Comparison of ENCODE assay signal across 13 mouse cellular contexts in the genomic region with DNA sequence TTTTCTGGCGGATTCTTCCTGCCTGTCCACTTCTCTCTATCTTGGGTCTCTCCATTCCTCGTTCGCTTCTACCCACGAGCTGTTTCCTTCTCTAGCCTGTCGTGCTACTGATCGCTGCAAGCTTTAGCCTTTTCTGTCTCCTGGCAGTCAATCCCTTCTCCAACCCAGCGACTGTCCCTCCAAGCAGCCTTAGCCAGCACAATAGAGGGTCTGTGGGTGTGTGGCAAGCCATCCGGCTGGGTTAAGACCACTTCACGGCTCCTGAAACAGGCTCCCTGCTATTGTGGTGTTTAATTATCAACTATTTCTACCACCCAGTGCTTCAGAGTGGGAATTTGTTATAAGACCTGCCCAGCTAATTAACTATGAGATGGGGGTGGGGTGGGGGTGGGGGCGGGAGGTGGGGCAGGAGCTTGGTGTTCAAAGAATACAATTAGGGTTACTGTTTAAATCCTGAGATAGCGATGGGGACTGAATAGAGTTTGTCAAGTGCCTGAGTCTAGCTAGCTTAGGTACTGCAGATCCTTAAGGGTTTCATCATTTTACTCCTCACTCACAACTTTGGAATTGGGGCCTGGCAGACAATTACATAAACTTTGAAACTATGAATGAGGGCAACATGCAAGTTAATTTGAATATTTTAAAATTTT.
DNase-seq lines count a peak whose midpoint lies in the region; ATAC-seq and TF ChIP-seq lines count a peak whose summit lies in the region.
"Had no signal": no experiment of that assay in that cellular context is flagged by ENCODE, and none has a peak within 500 bp of the region (broad histone marks: within the 10 kb centered on the region; RNA-seq: fewer than 3 reads in every experiment).

No protein-coding gene starts in this region.

- H3K4me2 ChIP-seq in kidney, embryonic 16.5 days (replicated peaks; ENCODE audit: low read depth, low read length) = peak overlapping the region; percentile 17; the same call in 1 of the 2 replicates
- no peak overlapping the region; the same call in 1 of the 2 replicates for H3K4me2 ChIP-seq in limb, embryonic 11.5 days (ENCODE audit: low read depth, severe bottlenecking)
- no peak overlapping the region for H3K4me2 ChIP-seq in stomach, postnatal 0 days (replicated peaks; ENCODE audit: low read depth)
- H3K4me2 ChIP-seq: embryonic facial prominence, embryonic 12.5 days had no signal

- DNase-seq in heart, adult 11 months = peak; percentile 30
- DNase-seq in heart, postnatal 4 days = no peak
- no peak for DNase-seq in kidney, postnatal 10 days
- DNase-seq in embryo, embryonic 11 days = peak; percentile 40
- peak; percentile 31 for DNase-seq in limb, embryonic 11.5 days (ENCODE audit: low spot score)
- DNase-seq in stomach, postnatal 0 days (ENCODE audit: low spot score) = no peak
- DNase-seq in frontal cortex, postnatal 10 days (ENCODE audit: low spot score in 2 of 2) = no peak
- DNase-seq: adrenal gland, postnatal 14 days; heart, adult 2 months; lung, postnatal 4 days had no signal

- H3K4me1 ChIP-seq in kidney, embryonic 16.5 days (ENCODE audit: insufficient read depth, low read length) = peaks cover 18% of the 10 kb centered on the region
- 0 out of 2 replicates have a peak, but pooled peaks cover 5% of the 10 kb centered on the region for H3K4me1 ChIP-seq in limb, embryonic 11.5 days (ENCODE audit: control insufficient read depth, insufficient read depth, low read length)
- no peaks in the 10 kb centered on the region for H3K4me1 ChIP-seq in stomach, postnatal 0 days (replicated peaks; ENCODE audit: control insufficient read depth, insufficient read depth)

- no peaks in the 10 kb centered on the region for H3K36me3 ChIP-seq in kidney, embryonic 16.5 days (ENCODE audit: insufficient read depth, low read length)
- no peaks in the 10 kb centered on the region for H3K36me3 ChIP-seq in limb, embryonic 11.5 days (ENCODE audit: control insufficient read depth, insufficient read depth, low read length)
- no peaks in the 10 kb centered on the region for H3K36me3 ChIP-seq in stomach, postnatal 0 days (ENCODE audit: control insufficient read depth, insufficient read depth, low read length)
- H3K36me3 ChIP-seq: embryonic facial prominence, embryonic 12.5 days had no signal

- no peak for TF ChIP-seq EP300 in stomach, postnatal 0 days (optimal IDR thresholded peaks at IDR 0.05)

- H3K9ac ChIP-seq in kidney, embryonic 16.5 days (replicated peaks; ENCODE audit: low read length) = no peak overlapping the region
- no peak overlapping the region for H3K9ac ChIP-seq in limb, embryonic 11.5 days (ENCODE audit: low read length)
- H3K9ac ChIP-seq in stomach, postnatal 0 days (ENCODE audit: low read length) = no peak overlapping the region
- H3K9ac ChIP-seq: embryonic facial prominence, embryonic 12.5 days had no signal

- H3K9me3 ChIP-seq in kidney, embryonic 16.5 days (ENCODE audit: low read length) = no peaks in the 10 kb centered on the region
- H3K9me3 ChIP-seq in limb, embryonic 11.5 days (ENCODE audit: control insufficient read depth, low read length) = no peaks in the 10 kb centered on the region
- no peaks in the 10 kb centered on the region for H3K9me3 ChIP-seq in stomach, postnatal 0 days (ENCODE audit: control insufficient read depth, low read length)
- H3K9me3 ChIP-seq: embryonic facial prominence, embryonic 12.5 days had no signal

- 16% methylated on average over 11 of the region's 11 CpGs for WGBS in kidney, embryonic 16.5 days
- 18% methylated on average over 11 of the region's 11 CpGs for WGBS in limb, embryonic 11.5 days
- WGBS in stomach, postnatal 0 days = 34% methylated on average over 11 of the region's 11 CpGs

- H3K27ac ChIP-seq in kidney, embryonic 16.5 days (ENCODE audit: low read length) = peak overlapping the region; percentile 51
- no peak overlapping the region for H3K27ac ChIP-seq in limb, embryonic 11.5 days (replicated peaks; ENCODE audit: low read depth, low read length)
- no peak overlapping the region for H3K27ac ChIP-seq in stomach, postnatal 0 days (replicated peaks)
- H3K27ac ChIP-seq: embryonic facial prominence, embryonic 12.5 days; heart, adult 2 months had no signal

- no peak overlapping the region for H3K4me3 ChIP-seq in kidney, embryonic 16.5 days (ENCODE audit: low read length)
- H3K4me3 ChIP-seq in limb, embryonic 11.5 days (ENCODE audit: low read depth, low read length) = no peak overlapping the region
- no peak overlapping the region for H3K4me3 ChIP-seq in stomach, postnatal 0 days (ENCODE audit: low read depth, low read length)
- H3K4me3 ChIP-seq: embryonic facial prominence, embryonic 12.5 days; heart, adult 2 months had no signal

- peak; percentile 88 for ATAC-seq in kidney, embryonic 16.5 days (ENCODE audit: low FRiP score, low TSS enrichment)
- ATAC-seq in limb, embryonic 11.5 days (ENCODE audit: insufficient number of reproducible peaks, low FRiP score, low TSS enrichment, low read depth) = no peak
- ATAC-seq in stomach, postnatal 0 days (ENCODE audit: low FRiP score, low TSS enrichment) = no peak
- ATAC-seq: inflammation-experienced regulatory T-cells, adult 6 months had no signal

- TF ChIP-seq CTCF in stomach, postnatal 0 days (IDR thresholded peaks at IDR 0.05; ENCODE audit: low read depth) = no peak

- H3K27me3 ChIP-seq in kidney, embryonic 16.5 days (ENCODE audit: insufficient read depth, low read length) = peaks cover 8% of the 10 kb centered on the region; the same call in 1 of the 2 replicates
- no peaks in the 10 kb centered on the region for H3K27me3 ChIP-seq in limb, embryonic 11.5 days (ENCODE audit: control insufficient read depth, insufficient read depth, low read length)
- H3K27me3 ChIP-seq in stomach, postnatal 0 days (ENCODE audit: control insufficient read depth, insufficient read depth, low read length) = no peaks in the 10 kb centered on the region
- H3K27me3 ChIP-seq: embryonic facial prominence, embryonic 12.5 days had no signal

Comparison
In these comparisons a context has a peak if more than half of its experiments do, and no peak if none do; other contexts are left out.
1. DNase-seq: peak in heart, adult 11 months (single experiment), embryo, embryonic 11 days (single experiment) and limb, embryonic 11.5 days (single experiment); none in heart, postnatal 4 days (single experiment), kidney, postnatal 10 days (single experiment), stomach, postnatal 0 days (single experiment) and frontal cortex, postnatal 10 days (0 of 2).